Mouse (Mus musculus) E14TG2a.4 (cell line): ENCODE measurements around the gene Fbxo40.

Source experiments
- H3K27me3 ChIP-seq: 2 replicates; pipeline ENCODE4 v1.6.1; 2014; ENCODE audit warnings: low read length, control low read depth; ENCODE audit not compliant: insufficient read depth
- H3K36me3 ChIP-seq: 2 replicates; pipeline ENCODE4 v1.6.1; 2014; ENCODE audit warnings: low read length, control low read depth; ENCODE audit not compliant: insufficient read depth
- H3K4me1 ChIP-seq: replicated peaks from 2 replicates; pipeline ENCODE4 v1.6.1; 2014; ENCODE audit warnings: low read depth, low read length, control low read depth
- H3K4me3 ChIP-seq: replicated peaks from 2 replicates; pipeline ENCODE4 v1.5.1; 2014; ENCODE audit warnings: mild to moderate bottlenecking, low read length
- H3K9me3 ChIP-seq: 2 replicates; pipeline ENCODE4 v1.6.1; 2014; ENCODE audit warnings: low read length, control low read depth
- CTCF ChIP-seq: conservative IDR thresholded peaks from 2 replicates; pipeline ENCODE4 v1.5.1; 2014; ENCODE audit warnings: low read length
- NANOG ChIP-seq: IDR thresholded peaks from 2 replicates; pipeline ENCODE4 v1.6.1; 2014; ENCODE audit warnings: borderline replicate concordance, low read length, mixed read lengths
- POU5F1 ChIP-seq: IDR thresholded peaks from 2 replicates; pipeline ENCODE4 v1.6.1; 2014; ENCODE audit warnings: low read length, borderline replicate concordance

Fbxo40 gene

GRCm38 (mm10) chr16:37009262-37009661 lies 19.0 kb upstream of the Fbxo40 start:
- H3K4me3 ChIP-seq = no peak overlapping the region
- H3K36me3 ChIP-seq = peaks cover 13% of the 10 kb centered on the region
- H3K27me3 ChIP-seq = no peaks in the 10 kb centered on the region; the same call in 1 of the 2 replicates
- no peaks in the 10 kb centered on the region for H3K9me3 ChIP-seq
- no peak for TF ChIP-seq NANOG
- no peak for TF ChIP-seq CTCF
- TF ChIP-seq POU5F1 = no peak
- peaks cover 16% of the 10 kb centered on the region for H3K4me1 ChIP-seq

DNA sequence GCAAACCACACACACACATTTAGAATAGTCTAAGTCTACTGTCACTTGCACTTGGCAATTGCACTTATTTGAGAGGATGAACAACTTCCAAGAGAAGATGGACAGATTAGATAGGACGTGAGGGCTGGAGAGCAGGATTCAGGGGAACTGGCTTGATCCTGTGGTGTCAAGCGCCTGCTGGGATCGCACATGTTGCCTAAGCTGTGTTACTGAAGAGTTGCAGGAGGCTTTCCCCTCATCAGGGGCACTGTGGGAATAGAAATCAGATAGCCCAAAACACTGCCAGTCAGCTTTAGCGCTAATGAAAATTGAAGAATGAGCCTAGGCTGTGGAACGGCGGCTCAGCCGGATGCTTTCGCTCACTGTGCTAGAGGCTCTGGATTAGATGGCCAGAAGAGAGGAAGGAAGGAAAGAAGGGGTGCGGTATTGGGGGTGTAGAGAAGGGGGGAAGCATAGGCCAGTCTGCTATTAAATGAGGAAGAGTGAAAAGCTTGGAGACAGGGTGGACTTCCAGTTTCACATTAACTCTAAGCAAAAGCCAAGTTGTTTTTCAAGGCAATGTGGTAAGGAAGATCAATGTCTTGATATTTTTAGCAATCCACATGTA lies 9.2 kb upstream of the Fbxo40 start:
- no peaks in the 10 kb centered on the region for H3K27me3 ChIP-seq
- no peak overlapping the region for H3K4me3 ChIP-seq
- no peaks in the 10 kb centered on the region for H3K4me1 ChIP-seq
- no peak for TF ChIP-seq POU5F1
- no peak for TF ChIP-seq CTCF
- no peak for TF ChIP-seq NANOG
- no peaks in the 10 kb centered on the region for H3K36me3 ChIP-seq
- H3K9me3 ChIP-seq = no peaks in the 10 kb centered on the region

DNA sequence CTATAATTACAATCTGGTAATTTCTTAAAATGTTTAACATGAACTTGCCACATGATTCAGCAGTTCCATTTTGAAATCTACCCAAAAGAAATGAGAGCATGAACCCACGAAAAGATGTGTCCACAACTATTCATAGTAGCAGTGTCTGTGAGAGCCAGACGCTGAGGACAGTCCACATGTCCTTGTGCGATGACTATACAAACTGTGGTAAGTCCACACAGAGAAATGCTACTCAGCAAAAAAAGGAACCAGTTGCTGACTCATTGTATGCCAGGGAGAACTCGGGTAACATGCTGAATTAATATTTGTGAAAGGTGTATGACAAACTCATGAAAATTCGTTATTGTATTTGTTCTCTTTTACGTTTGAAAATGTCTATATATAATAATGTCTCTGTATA lies 7.4 kb upstream of the Fbxo40 start:
- Histone ChIP-seq H3K36me3 (no peaks in the 10 kb centered on the region), H3K9me3 (no peaks in the 10 kb centered on the region; the same call in 1 of the 2 replicates), H3K4me1 (no peaks in the 10 kb centered on the region), H3K4me3 (no peak overlapping the region), H3K27me3 (no peaks in the 10 kb centered on the region)
- no peak for TF ChIP-seq CTCF
- TF ChIP-seq POU5F1 = no peak
- TF ChIP-seq NANOG = no peak

DNA sequence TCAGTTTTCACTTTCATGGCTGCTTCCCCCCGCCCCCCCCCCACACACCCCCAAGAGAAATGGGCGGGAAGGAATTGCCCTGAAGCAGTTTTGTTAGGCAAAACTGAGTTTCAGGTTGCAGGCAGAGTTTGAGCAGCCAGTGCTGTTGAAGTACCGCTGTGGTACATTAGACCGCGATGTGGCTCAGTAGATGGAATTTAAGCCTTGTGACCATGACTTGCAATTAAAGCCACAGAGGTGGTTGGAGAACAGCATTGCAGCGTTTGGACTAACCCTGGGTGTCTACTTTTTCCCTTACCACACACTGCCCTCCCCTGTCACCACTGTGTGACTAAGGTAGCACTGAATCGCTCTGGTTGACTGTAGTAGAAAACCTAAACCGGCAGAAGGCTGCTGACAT lies 774 bp downstream of the Fbxo40 start:
- H3K4me3 ChIP-seq = no peak overlapping the region
- no peaks in the 10 kb centered on the region for H3K27me3 ChIP-seq
- no peaks in the 10 kb centered on the region; the same call in 1 of the 2 replicates for H3K9me3 ChIP-seq
- TF ChIP-seq NANOG = no peak
- TF ChIP-seq CTCF = no peak
- TF ChIP-seq POU5F1 = no peak
- no peaks in the 10 kb centered on the region for H3K36me3 ChIP-seq
- peaks cover 19% of the 10 kb centered on the region for H3K4me1 ChIP-seq

DNA sequence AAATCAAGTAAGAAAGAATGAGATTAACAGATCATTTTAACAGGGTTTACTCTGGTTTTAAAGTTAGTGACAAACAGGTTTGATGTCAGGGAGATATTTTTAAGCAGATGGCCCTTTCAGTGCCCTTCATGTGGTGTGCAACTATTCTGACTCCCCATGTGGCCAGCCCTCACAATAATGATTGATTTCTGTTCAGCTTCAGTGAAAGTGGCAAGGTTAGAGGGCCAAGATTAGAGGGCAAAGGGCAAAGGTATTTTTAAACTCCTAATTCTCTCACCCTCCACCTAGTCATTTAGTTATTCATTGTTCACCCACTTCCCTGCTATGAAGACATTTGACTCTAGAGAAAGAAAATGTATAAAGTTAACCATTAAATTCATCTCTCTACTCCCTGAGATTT lies 2.2 kb downstream of the Fbxo40 start:
- Histone ChIP-seq H3K4me3 (no peak overlapping the region), H3K36me3 (no peaks in the 10 kb centered on the region), H3K4me1 (peaks cover 19% of the 10 kb centered on the region), H3K27me3 (no peaks in the 10 kb centered on the region), H3K9me3 (no peaks in the 10 kb centered on the region; the same call in 1 of the 2 replicates)
- no peak for TF ChIP-seq POU5F1
- TF ChIP-seq CTCF = no peak
- no peak for TF ChIP-seq NANOG

- no peaks in the 10 kb centered on the region for H3K27me3 ChIP-seq
- no peaks in the 10 kb centered on the region for H3K9me3 ChIP-seq
- no peak for TF ChIP-seq CTCF
- TF ChIP-seq NANOG = no peak
- H3K4me1 ChIP-seq = peaks cover 19% of the 10 kb centered on the region
- no peak overlapping the region for H3K4me3 ChIP-seq
- H3K36me3 ChIP-seq = no peaks in the 10 kb centered on the region
Observed at GRCm38 (mm10) chr16:36987399-36987798, 2.9 kb downstream of the Fbxo40 start.

DNA sequence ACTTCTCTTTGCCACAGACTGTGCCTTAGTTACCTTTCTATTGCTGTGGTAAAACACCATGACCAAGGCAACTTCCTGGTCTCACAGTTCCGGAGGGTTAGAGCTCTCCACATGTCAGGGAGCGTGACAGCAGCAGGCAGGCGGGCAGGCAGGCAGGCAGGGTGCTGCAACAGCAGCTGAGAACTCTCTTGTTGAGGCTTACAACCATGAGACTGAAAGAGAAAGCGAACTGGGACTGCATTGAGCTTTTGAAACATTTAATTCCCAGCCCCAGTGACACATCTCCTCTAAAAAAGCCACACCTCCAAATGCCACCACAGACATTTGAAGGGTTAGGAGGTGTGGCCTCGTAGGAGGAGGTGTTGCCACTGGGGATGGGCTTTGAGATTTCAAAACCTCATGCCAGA lies 4.6 kb downstream of the Fbxo40 start:
- no peaks in the 10 kb centered on the region for H3K27me3 ChIP-seq
- no peaks in the 10 kb centered on the region for H3K36me3 ChIP-seq
- no peak overlapping the region for H3K4me3 ChIP-seq
- peaks cover 12% of the 10 kb centered on the region for H3K4me1 ChIP-seq
- TF ChIP-seq NANOG = no peak
- TF ChIP-seq POU5F1 = no peak
- no peak for TF ChIP-seq CTCF
- no peaks in the 10 kb centered on the region for H3K9me3 ChIP-seq

GRCm38 (mm10) chr16:36983796-36984195 lies 6.5 kb downstream of the Fbxo40 start:
- Histone ChIP-seq H3K36me3 (no peaks in the 10 kb centered on the region), H3K4me1 (no peaks in the 10 kb centered on the region), H3K4me3 (no peak overlapping the region), H3K27me3 (no peaks in the 10 kb centered on the region), H3K9me3 (no peaks in the 10 kb centered on the region)
- TF ChIP-seq POU5F1 (no peak), CTCF (no peak), NANOG (no peak)

DNA sequence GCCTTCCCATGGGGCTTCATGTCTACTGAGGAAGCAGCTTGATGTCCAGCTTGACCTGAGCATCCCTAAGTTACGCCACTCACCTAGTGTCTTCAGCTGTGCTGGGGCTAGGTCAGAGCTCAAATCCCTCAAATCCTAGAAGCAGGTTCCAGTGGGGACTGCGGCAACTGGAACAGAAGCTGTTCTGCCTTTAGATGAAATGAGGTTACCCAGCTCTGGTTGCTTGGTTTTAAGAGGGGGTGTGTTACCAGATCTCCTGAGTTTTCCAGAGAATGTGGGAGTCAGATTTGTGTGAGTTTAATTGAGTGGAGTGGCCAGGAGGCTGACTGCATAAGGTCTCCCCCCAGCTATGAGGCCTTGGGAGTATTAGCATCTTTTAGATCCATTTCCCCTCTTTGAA lies 11.1 kb downstream of the Fbxo40 start:
- H3K36me3 ChIP-seq = no peaks in the 10 kb centered on the region
- no peaks in the 10 kb centered on the region for H3K4me1 ChIP-seq
- H3K27me3 ChIP-seq = no peaks in the 10 kb centered on the region
- H3K4me3 ChIP-seq = no peak overlapping the region
- H3K9me3 ChIP-seq = no peaks in the 10 kb centered on the region
- no peak for TF ChIP-seq POU5F1
- no peak for TF ChIP-seq CTCF
- no peak for TF ChIP-seq NANOG
